ENCODE assay signal across 24 mouse cellular contexts in the genomic region with DNA sequence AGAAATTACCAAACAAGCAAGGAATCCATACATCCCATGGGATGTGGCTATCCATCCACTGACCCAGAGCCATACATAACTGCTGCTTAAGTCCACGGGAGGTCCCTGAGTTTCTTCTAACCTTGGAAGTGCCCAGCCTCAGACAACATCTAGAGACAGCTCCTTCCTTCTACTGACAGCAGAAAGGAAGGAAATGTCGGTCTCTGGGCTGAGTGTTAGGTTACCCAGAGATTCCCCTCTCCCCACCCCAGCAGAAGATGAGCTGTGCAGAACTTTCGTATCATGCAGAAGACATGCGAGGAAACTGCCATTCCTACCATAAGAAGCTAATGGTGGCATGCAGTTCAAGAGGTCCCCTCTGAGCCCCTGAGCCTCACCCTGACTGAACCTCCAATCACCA.
"Had no signal": no experiment of that assay in that cellular context is flagged by ENCODE, and none has a peak within 500 bp of the region (broad histone marks: within the 10 kb centered on the region; RNA-seq: fewer than 3 reads in every experiment).

No protein-coding gene starts in this region.

- H3K27ac ChIP-seq: lung, embryonic 15.5 days; macrophage; midbrain, embryonic 10.5 days; midbrain, embryonic 12.5 days; neural tube, embryonic 13.5 days; neural tube, embryonic 15.5 days; stomach, embryonic 15.5 days; stomach, postnatal 0 days had no signal

- H3K4me3 ChIP-seq: lung, embryonic 15.5 days; midbrain, embryonic 10.5 days; midbrain, embryonic 12.5 days; myocyte; neural tube, embryonic 13.5 days; neural tube, embryonic 15.5 days; stomach, embryonic 15.5 days had no signal

- H3K36me3 ChIP-seq: lung, embryonic 15.5 days; midbrain, embryonic 10.5 days; midbrain, embryonic 12.5 days; neural tube, embryonic 13.5 days; neural tube, embryonic 15.5 days; stomach, embryonic 15.5 days had no signal

- H3K27me3 ChIP-seq: lung, embryonic 15.5 days; midbrain, embryonic 12.5 days; neural tube, embryonic 13.5 days; neural tube, embryonic 15.5 days; stomach, embryonic 15.5 days had no signal

- H3K9me3 ChIP-seq: lung, embryonic 15.5 days; midbrain, embryonic 10.5 days; midbrain, embryonic 12.5 days; neural tube, embryonic 13.5 days; neural tube, embryonic 15.5 days; stomach, embryonic 15.5 days had no signal

- DNase-seq: liver, postnatal 0 days; lung, adult 2 months; lung, postnatal 14 days; lung, postnatal 36 days; midbrain, embryonic 14.5 days; retina, postnatal 1 day; right cerebral cortex, adult 18-20 months; right cerebral cortex, postnatal 25 days; right cerebral cortex, postnatal 4 days; spleen, adult 18-20 months; thymus, adult 2 months; thymus, postnatal 25 days; thymus, postnatal 4 days had no signal

- H3K4me1 ChIP-seq: lung, embryonic 15.5 days; midbrain, embryonic 10.5 days; midbrain, embryonic 12.5 days; neural tube, embryonic 13.5 days; neural tube, embryonic 15.5 days; stomach, embryonic 15.5 days had no signal

- ATAC-seq: liver, postnatal 0 days; lung, postnatal 0 days; midbrain, embryonic 16.5 days had no signal
